Mouse (Mus musculus): ENCODE data around the gene Lim2. TPM values are rescaled to one million over a fixed set of nuclear protein-coding genes. Genes with fewer than 3 reads are reported as not detected.

Gene Lim2
- total RNA-seq, 2 experiments from 2014 or later, result not detected

DNA sequence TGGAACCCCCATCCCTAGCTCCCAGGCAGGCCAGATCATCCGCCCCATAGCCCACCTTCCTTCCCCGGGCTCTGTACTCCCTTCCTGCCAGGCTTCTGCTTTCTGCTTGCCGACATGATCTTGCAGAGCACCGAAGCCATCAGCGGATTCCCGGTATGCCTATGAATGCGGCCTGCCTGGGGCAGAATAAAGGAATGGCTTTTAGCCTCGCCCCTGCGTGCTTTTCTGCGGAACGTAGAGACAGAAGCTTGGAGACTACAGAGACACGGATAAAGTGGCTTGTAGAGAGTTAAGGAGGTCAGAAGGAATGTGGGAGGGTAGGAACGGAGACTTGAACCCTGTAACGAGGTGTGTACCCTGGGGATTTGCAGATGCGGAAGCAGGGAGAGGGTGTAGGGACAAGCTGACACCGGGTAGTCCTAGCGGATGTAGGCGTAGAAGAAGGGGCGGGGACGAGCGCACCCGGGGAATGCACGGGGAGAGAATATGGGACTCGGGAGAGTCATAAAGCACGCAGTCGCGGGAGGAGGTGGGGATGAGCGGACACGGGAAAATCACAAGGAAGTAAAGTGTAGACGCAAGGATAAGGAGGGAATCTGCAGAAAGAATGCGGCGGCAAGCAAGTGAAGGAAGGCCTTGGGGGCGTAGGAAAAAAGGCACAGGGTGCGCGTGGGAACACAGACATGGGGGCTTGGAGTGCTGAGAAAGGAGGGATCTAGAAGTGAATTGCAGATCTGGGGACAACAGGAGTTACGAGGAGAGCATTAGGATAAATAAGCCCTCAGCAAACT, 15.9 kb downstream of the Lim2 start:
- intact Hi-C loops (cut with DNase I), result loop anchor here (2.0 to 10.0 kb wide), 3 partner anchors 23 to 801 kb away; partner anchors contain the start of genes 1700028J19Rik, 2410002F23Rik and Zfp715
- peak; percentile 89 to 90 for DNase-seq

DNA sequence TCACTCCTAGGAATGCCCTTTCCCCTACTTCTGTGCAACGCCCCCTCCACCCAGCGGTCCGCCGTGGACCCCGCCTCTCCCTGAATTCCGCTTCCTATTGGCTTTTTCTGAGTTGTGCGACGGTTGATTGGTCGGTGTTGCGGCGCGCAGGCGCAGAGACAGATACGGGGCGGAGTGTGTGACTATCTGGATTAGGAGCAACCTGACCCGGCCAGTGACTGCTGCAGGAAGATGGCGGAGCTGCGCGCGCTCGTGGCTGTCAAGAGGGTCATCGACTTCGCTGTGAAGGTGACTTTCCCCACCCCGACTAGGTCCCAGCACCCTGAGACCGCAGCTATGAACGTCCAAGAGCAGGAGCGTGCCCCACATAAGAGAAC, 16.4 kb downstream of the Lim2 start, which contains the start of the genes Etfb and Gm45233:
Etfb (plus strand) TSS at position 167 of the 377 bp plus-strand sequence.
Gm45233 (plus strand) TSS at position 212 of the 377 bp plus-strand sequence.
- DNase-seq, result peak; percentile 96 to 98
- intact Hi-C loops (cut with DNase I), result loop anchor here (2.0 to 10.0 kb wide), 3 partner anchors 23 to 801 kb away; partner anchors contain the start of genes 1700028J19Rik, 2410002F23Rik and Zfp715

DNA sequence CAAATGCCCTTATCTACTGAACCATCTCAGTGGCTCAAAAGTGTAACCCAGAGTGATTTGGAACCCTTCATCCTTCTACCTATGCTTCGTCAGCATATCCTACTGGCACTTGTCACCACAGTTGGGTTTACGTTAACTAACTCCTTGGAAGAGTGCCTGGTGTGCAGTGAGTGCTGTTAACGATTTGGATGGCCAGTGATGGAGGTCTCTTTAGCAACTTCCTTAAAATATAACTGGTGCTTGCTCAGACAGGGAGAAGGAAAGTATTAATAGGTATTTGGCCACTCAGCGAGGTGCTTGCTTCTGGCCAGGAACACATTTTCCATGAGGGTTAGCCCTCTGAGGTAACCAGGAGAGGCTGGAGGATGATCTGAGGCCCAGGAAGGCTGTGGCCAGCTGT, 20.3 kb downstream of the Lim2 start:
- DNase-seq, result peak in 1 of 2 experiments; percentile 17
- intact Hi-C loops (cut with DNase I), result loop anchor here (10.0 kb wide), 1 partner anchor 797 kb away; the partner anchor contains the start of genes 1700028J19Rik and 2410002F23Rik

DNA sequence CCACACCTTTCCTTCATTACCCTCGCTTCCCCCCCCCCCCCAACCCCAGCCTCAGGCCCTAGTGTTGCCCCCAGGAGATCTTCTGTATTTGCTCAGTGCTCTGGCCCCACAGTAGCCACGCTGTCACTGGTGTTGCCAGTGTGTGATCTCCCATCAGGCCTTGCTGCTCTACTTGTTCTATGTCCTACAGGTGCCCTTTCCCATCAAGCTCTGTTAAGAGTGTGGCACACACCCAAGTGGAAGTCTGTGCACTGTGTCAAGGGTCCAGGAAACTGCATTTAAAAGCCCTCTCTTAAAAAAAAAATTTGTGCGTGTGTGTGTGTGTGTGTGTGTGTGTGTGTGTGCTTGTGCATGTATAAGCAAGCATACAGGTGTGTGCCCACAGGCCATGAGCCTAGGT, 20.8 kb downstream of the Lim2 start:
- intact Hi-C loops (cut with DNase I), result loop anchor here (10.0 kb wide), 1 partner anchor 797 kb away; the partner anchor contains the start of genes 1700028J19Rik and 2410002F23Rik
- DNase-seq, result peak; percentile 51 to 64

DNA sequence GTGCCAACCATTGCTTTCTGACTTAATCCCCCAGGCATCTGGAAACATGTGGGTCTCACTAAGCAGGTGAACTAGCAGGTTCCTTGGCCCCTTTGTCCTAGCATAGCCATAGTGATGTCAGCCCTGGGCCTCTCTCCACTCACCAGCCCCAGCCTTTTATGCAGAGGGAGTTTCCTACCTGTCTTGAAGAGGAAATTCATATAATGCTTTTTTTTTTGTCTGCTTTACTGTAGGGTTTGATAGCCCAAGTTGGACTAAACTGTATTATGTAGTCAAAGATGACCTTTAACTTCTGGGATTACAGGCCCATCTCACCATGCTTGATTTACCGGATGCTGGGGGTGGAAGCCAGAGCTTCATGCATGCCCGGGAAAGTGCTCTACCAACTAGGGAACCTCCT, 22.3 kb downstream of the Lim2 start:
- intact Hi-C loops (cut with DNase I), result loop anchor here (10.0 kb wide), 1 partner anchor 795 kb away; the partner anchor contains the start of genes 1700028J19Rik and 2410002F23Rik
- DNase-seq, result no peak

DNA sequence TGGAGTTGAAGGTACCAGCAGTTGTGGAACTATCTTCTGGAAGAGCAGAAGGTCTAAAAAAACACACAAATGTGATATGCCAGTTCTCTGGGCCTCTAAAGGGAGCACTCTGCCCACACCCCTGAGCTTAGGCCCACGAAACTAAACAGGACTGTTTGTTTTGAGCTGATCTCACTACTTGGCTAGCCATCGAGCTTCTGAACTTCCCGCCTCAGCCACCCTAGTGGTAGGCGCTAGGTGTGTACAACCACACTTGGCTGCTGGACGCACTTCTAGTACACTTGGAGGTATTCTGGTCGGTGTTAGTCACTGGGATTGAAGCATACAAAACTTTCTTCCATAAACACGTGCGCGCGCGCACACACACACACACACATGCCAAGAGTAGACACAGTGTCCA, 24.3 kb downstream of the Lim2 start:
- no peak for DNase-seq
- intact Hi-C loops (cut with DNase I), result no loop called here

DNA sequence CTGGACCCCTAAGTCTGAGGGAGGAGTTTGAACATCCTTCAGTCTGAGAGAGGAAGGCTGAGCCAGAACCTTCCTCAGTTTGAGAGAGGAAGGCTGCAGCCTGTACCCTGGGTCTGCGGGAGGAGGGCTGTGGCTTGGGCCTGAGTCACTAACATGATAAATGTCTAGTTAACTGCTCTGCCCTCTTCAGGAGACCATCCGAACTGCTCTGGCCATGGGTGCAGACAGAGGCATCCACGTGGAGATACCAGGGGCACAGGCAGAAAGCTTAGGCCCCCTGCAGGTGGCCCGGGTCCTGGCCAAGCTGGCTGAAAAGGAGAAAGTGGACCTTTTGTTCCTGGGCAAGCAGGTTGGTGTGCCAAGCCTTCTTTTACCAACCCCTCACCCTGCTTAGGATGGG, 25.1 kb downstream of the Lim2 start:
- intact Hi-C loops (cut with DNase I), result no loop called here
- peak in 1 of 2 experiments; percentile 44 for DNase-seq

DNA sequence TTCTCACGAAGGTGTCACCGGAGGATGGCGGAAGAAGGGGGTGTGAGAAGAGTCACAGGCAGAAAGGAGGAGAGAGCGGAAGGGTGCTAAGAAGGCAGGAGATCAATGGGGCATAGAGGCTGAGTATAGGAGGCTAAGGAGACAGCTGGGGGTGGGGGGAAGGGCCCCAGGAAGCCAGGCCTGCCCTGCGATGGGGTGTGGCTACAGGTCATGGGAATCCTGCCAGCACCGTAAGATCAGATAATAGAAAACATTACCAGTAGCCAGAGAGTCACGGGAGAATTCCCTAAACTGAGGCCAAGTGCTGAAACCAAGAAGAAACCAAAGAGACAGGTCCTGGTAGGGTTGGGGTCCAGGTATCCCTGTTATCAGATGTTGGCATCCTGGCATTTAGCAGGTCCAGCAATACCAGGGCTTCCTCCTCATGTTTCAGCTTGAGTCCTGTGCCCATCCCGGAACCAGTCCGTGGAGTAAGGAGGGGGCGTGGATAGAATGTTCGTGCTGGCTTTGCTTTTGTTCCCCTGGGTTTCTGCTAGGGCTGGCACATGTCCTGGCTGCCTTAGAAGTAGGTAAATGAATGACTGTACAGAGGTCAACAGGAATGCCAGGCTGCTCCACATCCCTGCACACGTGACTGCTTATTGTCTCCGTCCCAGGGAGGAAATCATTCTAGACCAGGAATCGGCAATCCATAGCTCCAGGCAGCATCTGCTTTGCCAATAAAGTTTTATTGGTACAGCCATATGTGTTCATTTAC, 26.3 kb downstream of the Lim2 start:
- intact Hi-C loops (cut with DNase I), result no loop called here
- DNase-seq, result no peak

DNA sequence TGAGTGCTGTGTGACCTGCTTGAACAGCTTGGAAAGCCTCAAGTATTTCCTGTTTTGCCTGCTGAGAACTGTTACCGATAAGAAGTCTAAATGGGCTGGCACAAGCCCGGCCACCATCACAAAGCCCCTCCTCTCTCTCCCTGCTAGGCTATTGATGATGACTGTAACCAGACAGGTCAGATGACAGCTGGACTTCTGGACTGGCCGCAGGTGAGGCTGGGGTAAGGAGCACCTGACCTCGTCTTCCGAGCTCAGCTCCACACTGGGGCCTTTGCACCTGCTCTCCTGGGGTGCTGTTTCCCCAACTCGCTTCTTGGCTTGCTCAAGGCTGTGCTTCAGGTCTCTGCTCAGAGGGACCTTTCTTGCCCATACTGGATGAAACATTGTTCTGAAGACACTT, 26.9 kb downstream of the Lim2 start:
- intact Hi-C loops (cut with DNase I), result no loop called here
- no peak for DNase-seq

DNA sequence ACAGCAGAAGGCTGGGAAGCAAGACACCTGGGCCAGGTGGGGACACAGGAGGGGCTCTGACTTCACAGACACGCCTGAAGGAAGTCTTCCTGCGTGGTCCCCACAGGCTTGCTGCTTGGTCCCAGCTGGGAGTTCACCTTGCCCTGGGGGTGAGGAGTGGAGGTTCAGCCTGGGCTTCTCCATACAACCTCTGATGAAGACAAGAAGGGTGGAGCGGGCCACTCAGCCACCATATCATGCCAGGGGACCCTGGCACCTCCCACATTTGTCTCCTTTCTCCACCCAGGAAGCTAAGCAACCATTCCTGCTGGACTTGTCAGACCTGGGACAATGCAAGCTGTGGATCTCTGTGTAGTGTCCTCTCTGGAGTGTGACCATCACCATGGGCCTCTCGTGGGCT, 35.4 kb downstream of the Lim2 start, which contains the start of gene Vsig10l:
Vsig10l (plus strand) TSS at position 301 of the 400 bp plus-strand sequence.
- intact Hi-C loops (cut with DNase I), result loop anchor here (5.0 kb wide), 1 partner anchor 119 kb away; no protein-coding TSS in a partner anchor
- DNase-seq, result no peak

DNA sequence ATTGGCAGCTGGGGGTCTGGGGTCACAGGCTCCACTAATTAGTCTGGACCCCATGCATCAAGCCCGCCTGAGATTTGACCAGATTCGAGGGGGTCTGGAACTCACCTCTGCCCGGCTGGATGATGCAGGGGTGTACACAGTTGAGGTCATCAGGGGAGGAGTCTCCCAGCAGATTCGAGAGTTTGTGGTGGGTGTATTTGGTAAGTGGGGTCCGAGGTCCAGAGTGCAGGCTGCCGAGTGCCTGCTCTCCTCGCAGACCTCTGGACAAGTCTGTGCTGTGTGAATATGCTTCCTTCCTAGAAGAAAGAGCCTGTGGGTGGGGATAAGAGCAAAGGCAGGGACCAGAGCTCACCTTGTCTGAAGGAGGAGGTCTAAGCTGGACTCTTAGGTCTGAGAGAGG, 36.5 kb downstream of the Lim2 start:
- no peak for DNase-seq
- intact Hi-C loops (cut with DNase I), result loop anchor here (5.0 kb wide), 1 partner anchor 118 kb away; no protein-coding TSS in a partner anchor

DNA sequence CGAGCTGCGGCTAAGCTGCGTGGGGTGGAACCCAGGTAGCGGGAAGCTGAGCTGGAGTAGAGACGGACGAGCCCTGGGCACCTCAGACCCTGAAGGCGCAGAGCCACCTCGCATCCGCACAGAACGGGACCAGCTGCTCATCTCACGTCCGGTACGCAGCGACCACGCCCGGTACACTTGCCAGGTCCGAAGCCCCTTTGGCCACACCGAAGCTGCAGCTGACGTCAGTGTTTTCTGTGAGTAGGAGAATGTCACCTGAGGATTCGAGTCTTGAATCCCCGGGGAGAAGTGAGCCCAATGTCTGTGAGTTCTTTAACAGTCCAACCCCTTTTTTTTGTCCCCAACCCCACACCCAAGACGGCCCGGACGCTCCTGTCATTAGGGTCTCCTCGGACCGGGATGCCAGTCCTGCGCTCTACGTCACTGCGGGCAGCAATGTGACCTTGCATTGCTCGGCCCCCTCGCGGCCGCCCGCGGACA, 37.4 kb downstream of the Lim2 start:
- no peak for DNase-seq
- intact Hi-C loops (cut with DNase I), result loop anchor here (5.0 kb wide), 3 partner anchors 97 to 207 kb away; partner anchors contain the start of genes Ctu1 and Zfp658

DNA sequence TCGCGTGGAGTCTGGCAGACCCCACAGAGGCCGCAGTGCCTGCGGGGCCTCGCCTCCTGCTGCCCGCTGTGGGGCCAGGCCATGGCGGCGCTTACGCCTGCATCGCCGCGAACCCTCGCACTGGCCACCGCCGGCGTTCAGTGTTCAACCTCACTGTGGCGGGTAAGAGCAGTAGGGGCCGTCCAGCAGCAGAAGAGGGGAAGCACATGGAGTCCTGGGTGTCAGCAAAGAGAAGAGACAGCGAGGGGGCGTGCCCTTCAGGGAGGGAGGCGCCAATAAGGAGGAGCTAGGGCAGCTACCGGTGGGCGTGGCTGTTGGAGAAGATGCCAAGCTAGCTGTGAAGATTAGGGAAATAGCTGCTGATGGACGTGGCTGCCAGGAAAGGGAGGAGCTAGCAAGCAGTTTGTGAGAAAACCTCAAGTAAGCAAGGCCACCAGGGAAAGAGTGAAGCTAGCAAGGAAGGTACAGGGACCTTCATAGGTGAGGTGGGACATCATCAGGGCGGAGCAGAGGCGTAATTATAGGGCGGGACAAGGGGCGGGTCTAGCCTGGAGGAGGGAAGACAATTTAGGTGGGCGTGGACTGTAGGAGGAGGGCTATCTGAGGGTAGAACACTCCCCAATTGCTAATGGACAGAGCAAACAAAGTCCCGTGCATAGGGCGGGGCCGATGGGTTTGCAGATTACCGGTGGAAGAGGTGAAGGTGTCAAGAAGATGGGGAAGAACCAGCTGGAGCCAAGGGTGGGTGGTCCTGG, 38.1 kb downstream of the Lim2 start:
- peak; percentile 92 to 94 for DNase-seq
- intact Hi-C loops (cut with DNase I), result loop anchor here (1.0 to 5.0 kb wide), 4 partner anchors 23 to 207 kb away; partner anchors contain the start of genes Ctu1 and Zfp658

DNA sequence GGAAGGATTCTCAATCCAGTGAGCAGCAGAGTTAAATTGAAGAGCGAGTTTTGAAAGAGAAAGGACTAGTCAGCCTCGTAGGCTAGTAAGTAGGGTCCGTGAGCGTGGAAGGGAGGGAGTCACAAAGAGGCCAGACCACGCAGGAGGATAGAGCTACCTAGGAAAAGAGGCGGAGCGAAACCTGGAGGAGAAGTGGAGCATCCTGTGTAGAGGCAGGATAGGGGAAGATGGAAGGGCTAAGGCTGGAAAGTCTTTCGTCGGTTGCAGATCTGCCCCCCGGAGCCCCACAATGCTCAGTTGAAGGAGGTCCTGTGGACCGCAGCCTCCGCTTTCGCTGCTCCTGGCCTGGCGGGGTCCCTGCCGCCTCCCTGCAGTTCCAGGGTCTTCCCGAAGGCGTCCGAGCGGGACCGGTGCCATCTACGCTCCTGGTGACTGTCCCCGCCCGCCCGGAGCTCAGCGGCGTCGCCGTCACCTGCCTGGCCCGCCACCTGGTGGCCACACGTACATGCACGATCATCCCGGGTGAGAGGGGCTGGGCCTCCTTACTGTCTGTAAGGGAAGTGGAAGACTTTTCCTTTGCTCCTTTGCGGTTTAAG, 38.7 kb downstream of the Lim2 start:
- peak; percentile 88 to 93 for DNase-seq
- intact Hi-C loops (cut with DNase I), result loop anchor here (1.0 to 5.0 kb wide), 4 partner anchors 23 to 206 kb away; partner anchors contain the start of genes Ctu1 and Zfp658

DNA sequence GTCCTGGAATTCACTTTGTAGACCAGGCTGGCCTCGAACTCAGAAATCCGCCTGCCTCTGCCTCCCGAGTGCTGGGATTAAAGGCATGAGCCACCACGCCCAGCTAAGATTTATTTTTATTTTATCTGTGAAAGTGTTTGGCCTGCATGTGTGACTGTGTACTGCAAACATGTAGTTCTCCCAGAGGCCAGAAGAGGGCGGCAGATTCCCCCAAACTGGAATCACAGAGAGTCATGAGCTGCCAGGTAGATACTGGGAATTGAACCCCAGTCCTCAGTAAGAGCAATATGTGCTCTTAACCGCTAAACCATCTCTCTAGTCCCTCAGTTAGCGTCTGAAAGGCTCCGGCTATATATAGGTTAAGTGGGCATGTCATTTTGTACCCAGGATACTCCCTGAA, 42.9 kb downstream of the Lim2 start:
- intact Hi-C loops (cut with DNase I), result no loop called here
- DNase-seq, result peak in 1 of 2 experiments; percentile 46

DNA sequence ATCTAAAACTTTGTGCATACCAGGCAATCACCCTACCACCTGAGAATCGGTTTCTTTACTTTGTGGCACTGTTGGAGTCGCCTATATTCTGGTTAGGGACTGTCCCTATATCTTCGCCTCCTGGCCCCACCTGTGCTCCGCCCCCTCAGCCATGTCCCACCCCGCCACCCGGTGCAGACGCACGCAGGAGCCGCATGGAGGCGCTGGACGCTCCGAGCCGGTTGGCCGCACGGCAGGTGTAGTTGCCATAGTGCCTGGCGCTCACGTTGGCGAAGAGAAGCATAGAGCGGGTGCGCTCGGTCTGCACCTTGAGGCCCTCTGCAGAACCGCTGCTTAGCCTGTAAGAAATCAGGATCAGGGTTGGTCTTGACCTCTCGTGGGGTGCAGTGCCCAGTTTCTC, 48.2 kb downstream of the Lim2 start:
- DNase-seq, result no peak
- intact Hi-C loops (cut with DNase I), result no loop called here

DNA sequence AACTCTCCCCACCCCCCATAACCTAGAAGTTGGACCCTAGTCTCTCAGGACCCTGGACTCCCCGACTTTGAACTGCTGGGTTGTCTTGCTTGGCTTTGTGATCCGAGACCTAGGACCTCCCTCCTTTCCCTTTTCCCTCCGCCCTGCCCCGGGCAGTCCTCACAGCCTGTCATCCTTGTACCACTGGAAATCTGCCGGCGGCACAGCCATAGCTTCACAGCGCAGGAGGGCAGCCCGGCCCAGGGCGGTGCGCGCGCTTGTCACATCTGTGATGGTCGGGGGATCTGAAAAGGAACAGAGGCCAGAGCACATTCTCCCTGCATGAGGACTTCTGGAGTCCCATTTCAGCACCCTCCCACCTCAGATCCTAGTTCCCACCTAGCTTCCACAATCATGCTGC, 48.9 kb downstream of the Lim2 start:
- intact Hi-C loops (cut with DNase I), result no loop called here
- DNase-seq, result no peak

DNA sequence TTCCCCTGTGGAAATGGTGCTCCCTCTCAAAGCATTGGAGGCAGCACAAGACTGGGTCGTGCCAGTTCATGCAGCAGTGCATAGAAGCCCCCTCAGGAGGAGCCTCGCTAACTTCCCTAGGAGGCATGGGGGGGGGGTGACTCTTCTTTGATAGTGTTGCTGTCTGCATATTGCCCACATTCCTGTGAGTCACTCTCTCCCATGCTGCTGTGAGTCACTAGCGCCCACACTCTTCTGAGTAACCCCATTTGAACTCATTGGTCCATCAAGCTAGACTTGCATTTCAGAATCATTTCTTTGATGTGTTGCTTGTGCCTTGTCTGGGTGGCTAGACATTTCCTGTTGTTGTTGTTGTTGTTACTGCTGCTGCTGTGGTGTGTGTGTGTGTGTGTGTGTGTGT, 53.7 kb downstream of the Lim2 start:
- intact Hi-C loops (cut with DNase I), result no loop called here
- no peak for DNase-seq

DNA sequence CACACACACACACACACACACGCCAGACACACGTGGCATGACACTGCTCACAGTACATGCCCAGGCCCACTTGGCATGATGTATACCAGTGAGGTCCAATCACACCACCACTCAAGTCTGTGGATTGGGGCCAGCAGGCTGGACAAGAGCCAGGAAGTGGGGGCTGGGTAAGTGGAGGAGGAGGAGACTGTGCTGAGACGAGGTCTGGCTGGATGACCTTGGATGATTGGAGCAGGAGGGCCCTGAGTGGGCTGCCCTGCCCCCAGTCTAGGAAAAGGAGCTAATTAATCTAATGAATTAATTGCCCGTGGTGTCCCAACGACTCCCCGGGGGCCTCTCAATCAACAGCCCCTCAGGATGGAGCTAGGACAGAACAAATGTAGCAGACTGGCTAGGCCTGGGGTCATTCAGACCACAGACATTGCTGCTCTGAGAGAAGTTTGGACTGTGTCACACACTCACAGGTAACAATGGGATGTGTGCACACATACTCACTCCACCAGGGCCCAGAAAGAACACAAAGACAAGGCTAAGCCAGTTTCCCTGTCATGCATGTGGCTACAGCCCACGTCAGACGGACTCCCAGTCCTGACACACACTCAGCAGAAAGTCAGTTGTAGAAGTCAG, 54.7 kb downstream of the Lim2 start:
- intact Hi-C loops (cut with DNase I), result no loop called here
- peak; percentile 17 to 43 for DNase-seq
